Mouse (Mus musculus) cerebellum, adult 2 months (tissue): ENCODE data around the gene Acsf2.

Source experiments
- CTCF ChIP-seq: fragments of 200-500 bp; IDR thresholded peaks from 2 replicates; pipeline ENCODE4 v1.5.1; 2011; ENCODE audit warnings: low read depth, mild to moderate bottlenecking, control low read depth, low read length, moderate library complexity, borderline replicate concordance; ENCODE audit not compliant: insufficient read depth
- POLR2A ChIP-seq: fragments of 200-500 bp; IDR thresholded peaks from 2 replicates; pipeline ENCODE4 v1.6.1; 2011; ENCODE audit warnings: low read length, control low read depth, borderline replicate concordance; ENCODE audit not compliant: insufficient read depth

DNA sequence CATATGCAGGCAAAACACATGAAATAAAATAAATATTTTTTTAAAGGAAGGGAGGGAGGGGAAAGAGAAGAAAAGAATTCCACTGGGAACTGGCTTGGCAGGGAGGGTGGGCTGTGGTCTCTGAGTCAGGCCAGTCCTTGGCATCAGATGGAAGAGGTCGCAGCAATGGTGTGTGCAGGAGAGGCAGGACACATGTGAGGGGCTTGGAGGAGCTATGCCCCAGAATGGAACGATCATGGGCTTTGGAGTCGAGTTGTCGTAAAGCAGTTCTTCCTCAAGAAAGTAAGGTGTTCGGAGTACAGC is 51.3 kb downstream of the Acsf2 start:
- TF ChIP-seq POLR2A (no peak), CTCF (no peak)
